Mouse (Mus musculus) layer of hippocampus, postnatal 14 days (tissue): ENCODE data around the gene Atp10b. TPM values are rescaled to one million over a fixed set of nuclear protein-coding genes. Genes with fewer than 3 reads are reported as not detected.

Experiments used
- total RNA-seq, 2 experiments: library from RNA; stranded (reverse); gene quantifications; 2 replicates each; pipeline ENCODE4 v1.2.3; 2021

The Atp10b gene
- total RNA-seq, 2 experiments from 2014 or later, result 2.3 to 2.6 TPM

Other genes with a start within 250 kb of the Atp10b start
- not detected for gene Gm9972, start 114.1 kb upstream of the Atp10b start, total RNA-seq